Mouse (Mus musculus) myocyte (in vitro differentiated cells): ENCODE data around the gene Otof. TPM values are rescaled to one million over a fixed set of nuclear protein-coding genes. Genes with fewer than 3 reads are reported as not detected.

ENCODE experiments used
- H3K27me3 ChIP-seq: one replicate; pipeline ENCODE4 v1.6.1; 2011; ENCODE audit not compliant: control insufficient read depth, insufficient read depth, insufficient read length
- H3K36me3 ChIP-seq: one replicate; pipeline ENCODE4 v1.6.1; 2011; ENCODE audit not compliant: control insufficient read depth, insufficient read depth
- H3K4me2 ChIP-seq: one replicate; pipeline ENCODE4 v1.6.1; 2011; ENCODE audit warnings: low read depth, control low read depth
- H3K4me3 ChIP-seq: one replicate; pipeline ENCODE4 v1.5.1; 2011; ENCODE audit warnings: mild to moderate bottlenecking, control low read depth, moderate library complexity
- H3K79me2 ChIP-seq: one replicate; pipeline ENCODE4 v1.6.1; 2011; ENCODE audit not compliant: control insufficient read depth, insufficient read depth
- H3ac ChIP-seq: one replicate; pipeline ENCODE4 v1.6.1; 2011; ENCODE audit not compliant: control insufficient read depth, insufficient read length
- CEBPB ChIP-seq: IDR thresholded peaks from 2 replicates; pipeline ENCODE4 v1.6.1; 2011; ENCODE audit warnings: mild to moderate bottlenecking, moderate library complexity; ENCODE audit not compliant: poor library complexity, insufficient read depth, severe bottlenecking
- E2F4 ChIP-seq: IDR thresholded peaks from one replicate; pipeline ENCODE4 v1.6.1; 2011; ENCODE audit warnings: mild to moderate bottlenecking, control low read depth, moderate library complexity; ENCODE audit not compliant: insufficient read depth
- MAX ChIP-seq: IDR thresholded peaks from one replicate; pipeline ENCODE4 v1.6.1; 2011; ENCODE audit warnings: low read depth, mild to moderate bottlenecking, control low read depth
- MYOD1 ChIP-seq, 3 experiments: IDR thresholded peaks; one replicate each; pipeline ENCODE4 v1.6.1; 2011; ENCODE audit warnings: control low read depth in 2 of 3, low read depth in 2 of 3, mild to moderate bottlenecking in 2 of 3, moderate library complexity in 1 of 3; ENCODE audit not compliant: insufficient read length in 2 of 3, control insufficient read depth in 1 of 3
- MYOG ChIP-seq, 3 experiments: IDR thresholded peaks; one replicate each; pipeline ENCODE4 v1.6.1; 2011; ENCODE audit warnings: control low read depth in 2 of 3, low read depth in 2 of 3, mild to moderate bottlenecking in 2 of 3; ENCODE audit not compliant: insufficient read length in 2 of 3, control insufficient read depth in 1 of 3, insufficient read depth in 1 of 3
- POLR2A ChIP-seq: IDR thresholded peaks from one replicate; pipeline ENCODE4 v1.6.1; 2011; ENCODE audit warnings: low read depth, mild to moderate bottlenecking, control low read depth, moderate library complexity; ENCODE audit not compliant: insufficient read length
- POLR2AphosphoS2 ChIP-seq: IDR thresholded peaks from one replicate; pipeline ENCODE4 v1.6.1; 2011; ENCODE audit warnings: low read depth, control low read depth; ENCODE audit not compliant: insufficient read length
- REST ChIP-seq: IDR thresholded peaks from one replicate; pipeline ENCODE4 v1.6.1; 2011; ENCODE audit warnings: mild to moderate bottlenecking, control low read depth, moderate library complexity; ENCODE audit not compliant: insufficient read depth, insufficient read length
- SRF ChIP-seq: IDR thresholded peaks from one replicate; pipeline ENCODE4 v1.6.1; 2011; ENCODE audit warnings: low read depth; ENCODE audit not compliant: control insufficient read depth, insufficient read length
- TCF12 ChIP-seq: IDR thresholded peaks from one replicate; pipeline ENCODE4 v1.6.1; 2011; ENCODE audit warnings: mild to moderate bottlenecking, control low read depth; ENCODE audit not compliant: poor library complexity, insufficient read depth, severe bottlenecking
- TCF3 ChIP-seq: IDR thresholded peaks from one replicate; pipeline ENCODE4 v1.6.1; 2011; ENCODE audit warnings: low read depth, control low read depth; ENCODE audit not compliant: insufficient read length
- USF1 ChIP-seq: IDR thresholded peaks from one replicate; pipeline ENCODE4 v1.6.1; 2011; ENCODE audit warnings: low read depth, mild to moderate bottlenecking, control low read depth, moderate library complexity
- polyA plus RNA-seq: library from polyadenylated mRNA; unstranded; fragments of >200 nt; fragmentation: generic; extraction: Trizol; gene quantifications from one replicate; pipeline ENCODE4 v1.2.1, GENCODE M21; 2012; ENCODE audit warnings: missing spikeins

The Otof gene
- polyA plus RNA-seq, 1 experiment: not detected

GRCm38 (mm10) chr5:30406876-30407275 lies 54.9 kb downstream of the Otof start:
- TF ChIP-seq POLR2A: no peak
- TF ChIP-seq TCF12: no peak
- no peaks in the 10 kb centered on the region for H3K36me3 ChIP-seq
- H3K27me3 ChIP-seq: peaks cover 69% of the 10 kb centered on the region
- no peak overlapping the region for H3ac ChIP-seq
- no peaks in the 10 kb centered on the region for H3K79me2 ChIP-seq
- H3K4me2 ChIP-seq: no peak overlapping the region
- H3K4me3 ChIP-seq: no peak overlapping the region

- no peak overlapping the region for H3K4me3 ChIP-seq
- H3K27me3 ChIP-seq: peaks cover 46% of the 10 kb centered on the region
- no peak overlapping the region for H3ac ChIP-seq
- TF ChIP-seq MYOD1 (IDR thresholded peaks at IDR 0.05; ENCODE audit: control insufficient read depth in 1 of 3, insufficient read length in 2 of 3, low read depth in 2 of 3) (no peak), MAX (no peak), CEBPB (no peak), USF1 (no peak), TCF12 (no peak)
- H3K4me2 ChIP-seq: no peak overlapping the region
- H3K36me3 ChIP-seq: no peaks in the 10 kb centered on the region
- no peaks in the 10 kb centered on the region for H3K79me2 ChIP-seq
Measured at GRCm38 (mm10) chr5:30401165-30401564, 60.6 kb downstream of the Otof start.

DNA sequence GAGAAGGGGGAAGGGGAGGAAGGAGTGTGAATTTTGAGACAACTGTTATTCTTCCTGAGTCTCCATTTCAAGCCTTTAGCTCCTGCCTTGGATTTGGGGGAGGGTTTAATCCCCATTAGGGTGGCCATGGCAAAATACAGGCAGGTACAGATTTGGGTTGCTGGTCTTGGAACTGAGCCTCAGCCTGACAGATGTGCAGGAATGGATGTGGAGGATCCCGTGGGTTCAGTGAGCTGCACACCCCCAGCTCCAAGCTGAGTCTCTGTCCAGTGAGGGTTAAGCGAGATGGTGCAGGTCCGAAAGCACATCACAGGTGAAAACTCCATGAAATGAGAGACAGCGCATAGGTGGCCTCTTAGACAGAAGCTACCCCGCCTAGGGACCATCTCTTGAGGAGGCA lies 61.2 kb downstream of the Otof start:
- Histone ChIP-seq H3K79me2 (no peaks in the 10 kb centered on the region), H3K36me3 (no peaks in the 10 kb centered on the region), H3K27me3 (peaks cover 42% of the 10 kb centered on the region), H3K4me2 (no peak overlapping the region), H3K4me3 (no peak overlapping the region), H3ac (no peak overlapping the region)
- TF ChIP-seq MAX (no peak), USF1 (no peak), POLR2A (no peak), REST (no peak), MYOG (IDR thresholded peaks at IDR 0.05; ENCODE audit: control insufficient read depth in 1 of 3, insufficient read depth in 1 of 3, insufficient read length in 2 of 3, low read depth in 2 of 3) (no peak), POLR2AphosphoS2 (no peak), E2F4 (no peak), MYOD1 (IDR thresholded peaks at IDR 0.05; ENCODE audit: control insufficient read depth in 1 of 3, insufficient read length in 2 of 3, low read depth in 2 of 3) (no peak), TCF12 (no peak)

DNA sequence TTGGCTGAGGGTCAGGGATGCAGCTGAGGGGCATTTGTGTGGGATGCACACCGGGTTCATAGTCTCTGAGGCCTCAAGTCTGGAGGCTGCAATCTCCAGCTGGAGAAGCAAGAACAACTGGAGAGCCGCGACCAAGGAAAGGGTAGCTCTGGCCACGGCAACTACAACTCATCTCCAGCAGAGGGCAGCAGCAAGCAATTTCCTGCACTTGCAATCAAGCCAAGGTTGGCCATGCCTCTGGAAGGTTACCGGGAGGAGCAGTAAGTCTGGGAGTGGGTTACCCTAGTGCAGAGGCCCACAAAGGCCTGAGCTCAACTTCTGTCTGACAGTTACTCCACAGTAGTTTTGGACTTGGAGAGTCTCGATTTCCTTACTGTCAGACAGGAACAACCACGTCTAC lies 70.3 kb downstream of the Otof start:
- no peak overlapping the region for H3K4me3 ChIP-seq
- peaks cover 43% of the 10 kb centered on the region for H3K27me3 ChIP-seq
- TF ChIP-seq USF1 (no peak), SRF (no peak), REST (no peak), MAX (no peak), TCF12 (no peak), MYOG (IDR thresholded peaks at IDR 0.05; ENCODE audit: control insufficient read depth in 1 of 3, insufficient read depth in 1 of 3, insufficient read length in 2 of 3, low read depth in 2 of 3) (no peak)
- no peak overlapping the region for H3ac ChIP-seq
- H3K4me2 ChIP-seq: no peak overlapping the region
- H3K79me2 ChIP-seq: no peaks in the 10 kb centered on the region
- H3K36me3 ChIP-seq: no peaks in the 10 kb centered on the region

DNA sequence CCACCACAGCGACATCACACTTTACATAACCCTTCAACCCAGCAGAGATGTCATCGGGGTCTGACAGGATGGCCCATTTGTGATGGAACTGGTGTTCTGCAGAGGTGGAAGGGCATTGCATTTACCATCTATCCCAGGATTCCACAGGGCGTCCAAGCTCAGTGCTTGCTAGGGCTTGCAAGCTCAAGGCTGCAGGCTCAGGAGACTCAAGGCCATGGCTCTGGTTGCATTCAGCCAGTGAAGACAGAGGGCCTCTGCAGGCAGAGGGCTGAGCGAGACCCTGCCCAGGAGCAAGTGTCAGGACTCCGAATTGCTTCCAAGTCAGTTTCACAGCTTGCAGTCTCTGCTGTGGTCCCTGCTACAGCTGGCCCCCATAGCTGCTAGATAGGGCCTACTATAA lies 71.9 kb downstream of the Otof start:
- no peak overlapping the region for H3K4me3 ChIP-seq
- H3ac ChIP-seq: no peak overlapping the region
- no peak overlapping the region for H3K4me2 ChIP-seq
- no peaks in the 10 kb centered on the region for H3K36me3 ChIP-seq
- H3K27me3 ChIP-seq: peaks cover 59% of the 10 kb centered on the region
- TF ChIP-seq USF1 (no peak), CEBPB (no peak), POLR2AphosphoS2 (no peak), E2F4 (no peak), SRF (no peak), MYOD1 (IDR thresholded peaks at IDR 0.05; ENCODE audit: control insufficient read depth in 1 of 3, insufficient read length in 2 of 3, low read depth in 2 of 3) (no peak)
- no peaks in the 10 kb centered on the region for H3K79me2 ChIP-seq

- Histone ChIP-seq H3K36me3 (no peaks in the 10 kb centered on the region), H3ac (no peak overlapping the region), H3K4me2 (no peak overlapping the region), H3K27me3 (peaks cover 73% of the 10 kb centered on the region), H3K4me3 (no peak overlapping the region), H3K79me2 (no peaks in the 10 kb centered on the region)
- TF ChIP-seq MAX (no peak), POLR2AphosphoS2 (no peak), E2F4 (no peak), REST (no peak), MYOD1 (IDR thresholded peaks at IDR 0.05; ENCODE audit: control insufficient read depth in 1 of 3, insufficient read length in 2 of 3, low read depth in 2 of 3) (no peak), TCF3 (no peak), CEBPB (no peak), POLR2A (no peak), USF1 (no peak), MYOG (IDR thresholded peaks at IDR 0.05; ENCODE audit: control insufficient read depth in 1 of 3, insufficient read depth in 1 of 3, insufficient read length in 2 of 3, low read depth in 2 of 3) (no peak), SRF (no peak), TCF12 (no peak)
Measured at GRCm38 (mm10) chr5:30387726-30388125, 74.0 kb downstream of the Otof start.
